Mouse (Mus musculus) megakaryocyte, embryonic 14.5 days (primary cell): ENCODE results near the gene Bbc3.

Experiments used
- FLI1 ChIP-seq: IDR thresholded peaks from 2 replicates; pipeline ENCODE4 v1.6.1; 2012; ENCODE audit warnings: low read length, inconsistent platforms, mixed read lengths
- GATA1 ChIP-seq: IDR thresholded peaks from 3 replicates; pipeline ENCODE4 v1.6.1; 2012; ENCODE audit warnings: mixed read lengths, low read length, inconsistent platforms, borderline replicate concordance

DNA sequence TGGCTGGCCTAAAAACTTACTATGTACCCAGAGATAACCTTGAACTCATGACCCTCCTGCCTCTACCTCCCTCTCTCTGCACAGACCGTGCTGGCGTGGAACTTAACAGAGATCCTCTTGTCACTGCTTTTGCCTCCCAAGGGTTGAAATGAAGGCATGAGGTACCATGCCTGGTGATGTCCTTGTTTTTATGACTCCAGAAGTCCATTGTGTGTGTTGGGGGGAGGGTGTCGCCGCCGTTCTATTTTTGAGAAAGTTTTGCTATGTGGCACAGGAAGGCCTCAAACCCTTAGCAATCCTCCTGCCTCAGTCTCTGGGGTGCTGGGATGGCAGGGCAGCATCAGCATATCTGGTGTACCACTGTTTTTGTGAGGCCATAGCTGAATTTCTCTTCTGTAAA, 9.3 kb upstream of the Bbc3 start:
- TF ChIP-seq FLI1 (no peak), GATA1 (no peak)
